Mouse (Mus musculus) stomach, postnatal 0 days (tissue): ENCODE data around the gene Gm15127. TPM values are rescaled to one million over a fixed set of nuclear protein-coding genes. Genes with fewer than 3 reads are reported as not detected.
"Not testable (repeated sequence)": the region's sequence is repeated elsewhere in the genome, so short reads cannot be mapped to it uniquely, and the experiment has no call there.

Experiments used
- ATAC-seq: fragments of 200-750 bp; cut with Nextera tagmentation; 2 replicates; pipeline ENCODE4 v1.8.0; 2017; ENCODE audit not compliant: low FRiP score, low TSS enrichment
- DNase-seq: peaks from one replicate; pipeline ENCODE4 v3.0.0-alpha.2; 2016; ENCODE audit warnings: low spot score
- H3K27ac ChIP-seq: fragments of 300-500 bp; sonication (generic); replicated peaks from 2 replicates; pipeline ENCODE4 v1.5.1; 2014; ENCODE audit warnings: mild to moderate bottlenecking, control low read depth
- H3K27me3 ChIP-seq: fragments of 300-500 bp; sonication (generic); 2 replicates; pipeline ENCODE4 v1.6.1; 2014; ENCODE audit warnings: low read length; ENCODE audit not compliant: control insufficient read depth, insufficient read depth
- H3K36me3 ChIP-seq: fragments of 300-500 bp; sonication (generic); 2 replicates; pipeline ENCODE4 v1.6.1; 2014; ENCODE audit warnings: low read length, mixed read lengths; ENCODE audit not compliant: control insufficient read depth, insufficient read depth
- H3K4me1 ChIP-seq: fragments of 300-500 bp; sonication (generic); replicated peaks from 2 replicates; pipeline ENCODE4 v1.6.1; 2014; ENCODE audit warnings: antibody characterized with exemption; ENCODE audit not compliant: control insufficient read depth, insufficient read depth
- H3K4me2 ChIP-seq: fragments of 300-500 bp; sonication (generic); replicated peaks from 2 replicates; pipeline ENCODE4 v1.6.1; 2014; ENCODE audit warnings: low read depth, mild to moderate bottlenecking, control low read depth, moderate library complexity
- H3K4me3 ChIP-seq: fragments of 300-500 bp; sonication (generic); 2 replicates; pipeline ENCODE4 v1.5.1; 2014; ENCODE audit warnings: low read depth, low read length, control low read depth
- H3K9ac ChIP-seq: fragments of 300-500 bp; sonication (generic); 2 replicates; pipeline ENCODE4 v1.6.1; 2014; ENCODE audit warnings: mild to moderate bottlenecking, low read length, control low read depth, mixed read lengths
- H3K9me3 ChIP-seq: fragments of 300-500 bp; sonication (generic); 2 replicates; pipeline ENCODE4 v1.6.1; 2016; ENCODE audit warnings: low read length; ENCODE audit not compliant: control insufficient read depth
- WGBS: fragments of 180-500 bp; shearing (Covaris S2); extraction: QIAGEN DNeasy Blood & Tissue Kit; methylation state at CpG from one replicate; pipeline ENCODE4 v1.1.7; 2014; 5-methylcytosine and 5-hydroxymethylcytosine counted together
- polyA plus RNA-seq: library from polyadenylated mRNA; unstranded; fragments of >200 nt; fragmentation: Nextera tagmentation; extraction: Ambion mirVana; gene quantifications from 2 replicates; pipeline ENCODE4 v1.2.1, GENCODE M21; 2015

Gene Gm15127
- not detected in 2 replicates for polyA plus RNA-seq

DNA sequence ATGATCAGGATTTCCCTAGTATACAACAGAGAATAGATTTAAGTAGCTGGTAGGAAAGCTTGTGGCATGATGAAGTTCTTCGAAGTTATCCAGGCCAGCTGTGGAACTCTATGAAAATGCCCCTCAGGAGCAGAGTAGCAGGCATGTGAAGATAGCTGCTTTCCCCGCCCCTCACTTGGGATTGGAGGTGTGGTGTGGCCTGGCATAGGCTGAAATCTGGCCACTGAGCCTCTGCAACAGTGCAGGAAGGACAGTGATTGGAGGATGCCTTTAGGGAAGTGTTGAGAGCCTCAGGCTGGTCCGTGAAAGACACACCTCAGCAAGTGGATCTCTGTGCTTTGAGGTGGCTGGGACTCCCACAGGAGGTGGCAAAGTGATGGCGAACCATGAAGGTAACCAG lies at the start of gene Gm15127:
Gm15127 (plus strand) TSS at position 301 of the 400 bp plus-strand sequence.
- H3K4me1 ChIP-seq, ATAC-seq, H3K9me3 ChIP-seq, H3K4me3 ChIP-seq, H3K4me2 ChIP-seq, H3K27ac ChIP-seq, H3K9ac ChIP-seq, DNase-seq, H3K36me3 ChIP-seq, H3K27me3 ChIP-seq: not testable (repeated sequence)
- 75% methylated on average over 2 of the region's 4 CpGs for WGBS

DNA sequence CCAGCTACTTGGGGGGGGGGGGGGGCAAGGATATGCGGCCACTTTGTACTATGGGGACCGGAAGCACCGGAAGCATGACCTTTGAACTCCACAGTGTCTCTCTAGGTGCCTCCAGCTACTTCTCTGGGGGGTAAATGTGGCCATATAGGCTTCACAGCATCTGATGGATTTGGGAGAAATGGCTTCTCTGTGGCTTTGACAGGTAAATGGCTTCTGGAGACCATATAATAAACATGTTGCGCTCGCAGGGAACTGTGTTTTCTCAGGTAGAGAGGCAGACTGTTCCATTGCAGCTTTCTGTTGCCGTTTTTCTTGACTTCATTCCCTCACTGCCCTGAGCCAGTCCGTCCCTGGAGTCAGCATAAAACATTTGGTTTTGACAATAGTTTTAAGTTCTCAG lies 48.3 kb upstream of the Gm15127 start, which contains the start of gene Gm8334:
Gm8334 (minus strand) TSS at position 101 of the 400 bp plus-strand sequence.
- not testable (repeated sequence) for H3K27ac ChIP-seq, ATAC-seq, H3K4me3 ChIP-seq

DNA sequence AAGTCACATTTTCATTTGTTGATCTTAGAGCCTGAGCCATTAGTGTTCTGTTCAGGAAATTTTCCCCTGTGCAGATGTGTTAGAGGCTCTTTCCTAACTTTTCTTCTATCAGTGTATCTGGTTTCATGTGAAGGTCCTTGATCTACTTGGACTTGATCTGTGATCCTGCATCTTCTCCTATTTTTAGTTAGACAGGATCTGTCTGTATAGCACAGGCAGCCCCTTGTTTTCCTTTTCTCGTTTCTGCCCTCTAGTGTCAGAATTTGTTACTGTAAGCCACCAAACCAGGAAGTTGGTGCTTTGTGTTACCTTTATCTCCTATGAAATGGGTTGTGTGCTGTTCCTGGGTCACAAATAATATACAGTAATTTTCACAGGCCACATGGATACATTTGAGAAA lies 12.9 kb downstream of the Gm15127 start:
- DNase-seq, H3K27ac ChIP-seq, H3K9ac ChIP-seq, H3K9me3 ChIP-seq, H3K4me3 ChIP-seq, H3K27me3 ChIP-seq, ATAC-seq, H3K36me3 ChIP-seq, H3K4me2 ChIP-seq, H3K4me1 ChIP-seq: not testable (repeated sequence)
- WGBS, result 8% methylated on average over 1 of the region's 1 CpGs

More for the DNA sequence above, 48.3 kb upstream of the Gm15127 start, which contains the start of gene Gm8334:
- DNase-seq, H3K36me3 ChIP-seq, H3K4me2 ChIP-seq, H3K9me3 ChIP-seq, H3K27me3 ChIP-seq, H3K9ac ChIP-seq, H3K4me1 ChIP-seq: not testable (repeated sequence)
- 91% methylated on average over 3 of the region's 7 CpGs for WGBS

Other genes with a start within 250 kb of the Gm15127 start
- not detected in 2 replicates for gene Gm15114, start 174.6 kb upstream of the Gm15127 start, polyA plus RNA-seq
- gene Gm8334, start 48.4 kb upstream of the Gm15127 start, polyA plus RNA-seq, result 0.13 TPM in 1 of 2 replicates, not detected in the other
- gene Luzp4, start 194.0 kb downstream of the Gm15127 start, polyA plus RNA-seq, result not detected in 2 replicates